Mouse (Mus musculus) MN1 (cell line): ENCODE measurements at regions not wholly inside any gene's neighbourhood (a gene's known extent, or its start where the extent isn't known, plus 50 kb on each side); places are given as distances from the start of the nearest gene placed in this dataset.
"Not testable (repeated sequence)": the region's sequence is repeated elsewhere in the genome, so short reads cannot be mapped to it uniquely, and the experiment has no call there.

ENCODE experiments used
- DNase-seq: peaks from one replicate; pipeline ENCODE4 v3.0.0-alpha.2; 2016; ENCODE audit warnings: low spot score

- DNase-seq, result no peak
These were observed 391.7 kb downstream of the Tcerg1l start for GRCm38 (mm10) chr7:138005806-138006205.

DNA sequence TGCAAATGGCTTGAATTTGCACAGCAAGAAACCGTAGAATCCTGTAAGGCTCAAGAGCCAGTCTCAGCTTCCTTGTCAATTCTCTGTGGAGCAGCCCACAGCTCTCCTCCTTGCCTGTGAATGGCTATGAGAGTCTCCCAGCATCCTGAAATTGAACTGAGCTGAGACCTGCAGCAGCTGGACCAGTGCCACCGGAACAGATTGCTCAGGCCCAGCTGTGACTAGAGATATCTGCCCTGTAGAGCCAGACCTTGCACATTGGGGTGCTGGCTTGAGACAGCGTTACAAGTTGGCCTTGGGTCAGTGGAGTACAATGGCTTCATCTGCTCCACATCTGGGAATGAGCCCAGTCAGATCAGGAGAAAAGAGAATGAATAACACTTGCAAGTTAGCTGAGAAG lies 390.6 kb downstream of the Tcerg1l start:
- DNase-seq, result peak; percentile 64

GRCm38 (mm10) chr7:138008601-138009000 lies 388.9 kb downstream of the Tcerg1l start:
- DNase-seq, result no peak

DNA sequence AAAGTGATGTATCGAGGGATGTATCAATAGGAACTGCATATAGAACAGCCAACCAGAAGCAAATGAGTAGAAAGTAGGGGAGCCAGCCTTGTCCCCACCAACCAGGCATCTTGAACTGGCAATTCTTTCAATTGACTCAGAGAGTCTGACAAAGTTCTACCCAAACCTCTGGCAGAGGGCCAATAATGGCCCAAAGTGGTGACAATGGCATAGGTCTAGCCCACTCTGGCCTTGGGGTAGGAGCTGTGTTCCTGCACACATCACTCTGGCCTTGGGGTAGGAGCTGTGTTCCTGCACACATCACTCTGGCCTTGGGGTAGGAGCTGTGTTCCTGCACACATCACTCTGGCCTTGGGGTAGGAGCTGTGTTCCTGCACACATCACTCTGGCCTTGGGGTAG lies 373.5 kb downstream of the Tcerg1l start:
- not testable (repeated sequence) for DNase-seq

DNA sequence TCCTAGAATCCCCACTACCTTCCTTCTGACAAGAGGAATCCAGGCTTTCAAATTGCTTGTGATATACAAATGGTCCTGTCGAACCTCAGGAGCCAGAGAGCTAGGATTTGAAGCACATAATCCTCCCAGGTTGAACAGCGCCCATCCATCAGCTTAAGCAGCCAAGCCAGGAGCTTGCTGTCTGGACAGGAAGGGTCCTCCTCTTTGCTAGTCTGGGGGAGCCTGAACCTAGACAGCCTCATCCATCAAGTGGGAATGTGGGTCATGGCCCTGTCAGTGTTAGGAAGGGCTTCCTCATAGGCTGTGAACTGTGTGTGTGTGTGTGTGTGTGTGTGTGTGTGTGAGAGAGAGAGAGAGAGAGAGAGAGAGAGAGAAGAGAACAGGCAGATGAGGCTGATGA lies 345.8 kb downstream of the Tcerg1l start:
- no peak for DNase-seq

- DNase-seq, result no peak
These were observed 342.8 kb downstream of the Tcerg1l start for GRCm38 (mm10) chr7:138054756-138055155.

DNA sequence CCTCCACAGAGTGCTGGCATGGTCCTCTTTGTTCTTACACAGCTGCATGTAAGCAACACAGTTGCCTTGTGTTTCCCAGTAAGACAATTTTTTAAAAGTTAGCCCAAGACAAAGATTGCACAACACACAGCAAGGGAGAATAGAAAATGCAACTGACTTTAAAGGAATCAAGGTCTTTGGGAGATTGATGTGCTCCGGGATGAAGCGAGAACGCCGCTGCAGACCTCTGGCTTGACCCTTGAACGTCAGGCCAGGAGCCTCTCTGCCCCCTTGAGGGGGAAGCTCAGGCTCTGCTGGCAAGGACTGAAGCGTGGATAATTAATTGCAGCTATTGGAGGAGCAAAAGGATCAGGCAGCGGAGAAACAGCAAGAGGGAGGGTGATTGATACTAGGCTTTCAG lies 336.4 kb downstream of the Tcerg1l start:
- DNase-seq, result peak; percentile 23

DNA sequence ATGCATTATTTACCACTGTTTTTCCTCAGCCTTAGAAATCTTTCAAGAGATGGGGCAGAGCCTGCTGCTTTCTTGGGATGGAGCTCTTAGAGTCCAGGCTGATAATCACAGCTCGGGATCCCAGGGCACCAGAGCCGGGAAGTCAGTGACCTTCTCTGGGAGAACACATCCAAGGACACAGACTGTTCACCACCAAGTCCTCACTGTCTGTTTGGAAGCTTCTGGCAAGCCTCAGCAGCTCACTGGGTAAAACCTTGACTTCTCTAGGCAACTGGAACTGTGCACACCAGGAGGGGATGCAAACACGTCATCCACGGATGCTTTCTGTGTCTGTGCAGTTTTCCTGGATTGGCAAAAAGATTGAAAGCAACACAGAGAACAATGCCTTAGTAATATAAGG lies 330.6 kb downstream of the Tcerg1l start:
- no peak for DNase-seq

DNA sequence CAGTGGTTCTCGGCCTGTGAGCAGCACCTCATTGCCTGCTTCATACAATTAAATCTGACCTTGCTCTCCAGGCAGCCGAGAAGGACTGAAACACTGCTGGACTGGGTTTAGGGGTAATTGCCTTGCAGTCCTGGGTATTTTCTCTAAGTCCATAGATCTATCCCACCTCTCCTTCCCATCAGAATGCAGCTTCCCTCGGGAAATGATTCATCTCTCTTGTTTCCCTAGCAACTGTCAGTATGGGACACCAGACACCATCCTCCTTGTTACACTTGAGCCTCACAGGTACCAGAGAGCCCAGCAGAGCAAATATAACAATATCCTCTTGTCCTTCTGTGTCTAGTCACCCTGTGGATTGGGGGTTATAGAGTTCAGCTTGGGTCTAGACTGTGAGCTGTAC lies 322.3 kb downstream of the Tcerg1l start:
- peak; percentile 40 for DNase-seq

- peak; percentile 19 for DNase-seq
These were observed 313.6 kb downstream of the Tcerg1l start for GRCm38 (mm10) chr7:138083980-138084379.

- DNase-seq, result peak; percentile 26
These were observed 289.9 kb downstream of the Tcerg1l start for GRCm38 (mm10) chr7:138107471-138108210.

DNA sequence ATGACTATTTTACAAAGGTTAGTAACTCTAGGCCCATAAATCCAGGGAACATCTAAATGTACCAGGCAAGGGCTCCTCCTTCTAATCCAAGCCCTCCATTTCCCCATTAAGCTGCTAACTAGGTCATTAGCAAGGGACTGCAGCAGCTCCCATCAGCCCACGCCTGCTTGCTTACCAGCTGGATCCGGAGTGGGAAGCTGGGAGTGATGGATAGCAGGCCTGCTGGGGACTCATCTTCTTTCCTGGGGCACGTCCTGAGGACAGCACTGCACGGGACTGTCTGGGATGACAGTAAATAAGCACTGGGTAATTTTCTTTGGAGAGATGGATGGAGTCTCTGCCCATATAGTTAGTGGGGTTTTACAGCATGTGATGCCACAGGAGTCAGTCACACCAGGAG lies 276.0 kb downstream of the Tcerg1l start:
- peak; percentile 73 for DNase-seq

GRCm38 (mm10) chr7:138129701-138130100 lies 267.8 kb downstream of the Tcerg1l start:
- no peak for DNase-seq

DNA sequence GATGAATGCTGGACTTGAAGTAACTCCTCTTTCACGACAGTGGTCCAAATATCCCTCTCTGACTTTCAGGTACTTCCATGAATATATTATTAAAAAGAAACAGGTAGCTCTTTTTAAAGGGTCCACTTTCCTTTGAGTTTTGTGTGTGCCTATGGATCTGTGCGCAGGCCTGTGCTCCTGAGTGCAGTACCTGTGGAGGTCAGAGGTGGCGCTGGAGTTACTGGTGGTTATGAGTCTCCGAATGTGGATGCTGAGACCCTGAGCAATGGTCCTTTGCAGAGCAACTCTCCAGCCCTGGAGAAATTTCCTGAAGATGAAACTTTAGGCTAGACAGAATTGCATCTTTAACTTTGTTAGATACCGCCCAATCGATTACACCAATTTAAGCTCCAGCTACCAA lies 264.1 kb downstream of the Tcerg1l start:
- DNase-seq, result no peak

DNA sequence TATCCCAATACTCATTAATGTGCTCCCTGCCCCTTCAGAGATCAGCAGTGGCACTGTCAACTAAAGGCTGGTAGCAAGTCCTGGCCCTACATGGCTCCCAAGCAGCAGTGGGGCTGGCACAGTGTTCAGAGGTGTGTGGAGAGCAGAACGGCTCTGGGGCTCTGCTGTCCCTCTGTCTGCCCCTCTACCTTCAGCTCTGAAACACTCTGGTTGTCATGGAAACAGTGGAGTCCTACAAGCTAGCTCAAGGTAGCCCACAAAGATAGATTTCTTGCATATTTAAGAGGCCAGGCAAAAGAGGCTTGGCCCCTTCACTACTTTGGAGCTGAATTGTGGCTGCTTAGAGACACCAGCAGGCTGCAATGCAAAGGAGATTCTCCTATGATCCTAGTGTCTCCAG lies 259.6 kb downstream of the Tcerg1l start:
- no peak for DNase-seq

DNA sequence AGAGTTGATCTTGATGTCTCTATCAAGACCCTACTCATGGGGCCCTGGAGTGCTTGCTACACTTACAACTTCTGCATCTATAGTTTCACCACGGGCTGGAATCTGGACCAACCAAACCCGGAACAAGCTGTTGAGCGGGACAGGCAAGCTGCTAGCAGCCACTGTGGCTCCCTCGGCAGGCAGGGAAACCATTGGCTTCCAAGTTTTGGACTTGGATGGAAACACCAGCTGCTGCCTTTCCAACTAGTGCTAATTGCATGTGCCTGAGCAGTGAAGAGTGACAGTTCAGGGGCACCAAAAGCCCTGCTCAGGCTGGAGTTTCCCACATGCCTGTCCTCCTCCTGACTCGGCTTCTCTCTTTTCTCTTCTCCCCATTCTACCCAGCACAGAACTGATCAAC lies 257.8 kb downstream of the Tcerg1l start:
- DNase-seq, result no peak

DNA sequence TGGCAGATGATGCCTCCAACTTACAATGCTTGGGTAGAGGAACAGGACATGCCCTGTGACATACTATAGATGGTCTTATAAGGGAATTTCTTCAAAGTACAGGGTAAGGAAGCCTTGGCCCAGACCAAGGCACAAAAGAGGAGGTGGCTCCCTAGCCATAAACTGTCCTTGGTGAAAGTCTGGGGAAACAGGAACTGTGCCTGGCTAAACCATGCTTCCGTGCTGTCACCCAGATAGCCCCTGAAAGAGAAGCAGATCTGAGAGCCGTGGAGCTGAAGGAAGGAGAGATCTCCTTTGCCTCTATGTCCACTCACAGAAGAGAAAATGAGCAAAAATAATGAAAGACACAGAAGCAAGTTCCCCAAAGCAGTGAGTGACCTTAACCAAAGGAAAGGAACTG lies 248.0 kb downstream of the Tcerg1l start:
- no peak for DNase-seq

DNA sequence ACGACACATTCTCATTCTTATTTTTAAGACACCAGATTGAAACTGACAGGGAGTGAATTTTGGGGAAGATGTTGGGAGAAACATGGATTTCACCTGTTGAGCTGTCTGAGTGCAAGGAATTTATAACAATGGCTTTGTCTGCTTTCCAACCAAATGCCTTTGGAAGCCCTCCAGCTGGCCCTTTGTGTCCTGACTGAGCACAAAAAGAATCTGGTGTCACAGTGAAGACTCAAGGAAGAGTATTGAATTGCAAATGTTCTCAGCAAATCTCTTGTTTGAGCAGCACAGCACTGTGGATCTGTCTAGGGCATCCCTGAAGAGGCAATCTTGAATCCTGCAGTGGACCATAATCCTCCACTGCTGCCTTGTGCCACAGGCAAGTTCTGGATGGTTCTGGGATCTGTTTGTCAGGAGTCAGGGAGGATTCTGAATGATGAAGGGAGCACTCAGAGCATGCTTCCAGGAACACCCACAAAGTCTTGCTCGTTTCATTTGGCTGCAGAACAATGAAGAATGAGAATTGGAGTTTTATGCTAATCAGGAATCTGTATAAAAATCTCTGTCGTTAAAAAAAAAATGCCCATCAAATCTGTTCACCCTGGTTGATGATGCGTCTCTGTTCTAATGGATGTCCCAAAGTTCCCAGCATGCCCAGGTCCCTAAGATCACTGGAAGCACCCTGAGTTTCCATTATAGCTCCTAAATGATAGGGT lies 243.9 kb downstream of the Tcerg1l start:
- DNase-seq, result no peak
